Mouse (Mus musculus): ENCODE data around the gene Unc5a.

DNA sequence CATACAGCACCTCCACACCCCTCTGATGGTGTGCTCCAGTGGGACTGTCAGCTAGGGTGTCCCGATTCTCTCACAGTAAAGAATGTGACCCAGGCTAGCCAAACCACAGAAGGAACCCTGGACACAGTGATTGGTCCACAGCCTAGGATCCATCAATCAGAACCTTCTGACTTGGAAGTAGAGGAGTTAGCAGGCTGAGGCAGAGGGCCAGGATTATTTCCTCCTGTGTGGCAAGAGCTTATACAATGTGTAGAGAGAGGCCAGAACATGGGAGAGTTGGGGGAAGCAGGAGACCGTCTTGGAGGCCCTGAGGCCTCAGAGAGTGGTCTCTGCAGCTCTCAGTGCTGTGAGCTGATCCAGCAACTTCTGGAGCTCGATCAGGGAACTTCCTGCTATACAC is 11.3 kb downstream of the Unc5a start:
- TF ChIP-seq CTCF (IDR thresholded peaks at IDR 0.05; ENCODE audit: borderline replicate concordance, extremely low read depth, insufficient read depth, insufficient read length) (no peak), POLR2A (IDR thresholded peaks at IDR 0.05; ENCODE audit: borderline replicate concordance, extremely low read depth, insufficient read depth, insufficient read length, poor library complexity, severe bottlenecking) (no peak)

Measured in brain, embryonic 14.5 days (tissue).